Mouse (Mus musculus) CH12.LX (cell line): ENCODE data around the gene Gse1. TPM values are rescaled to one million over a fixed set of nuclear protein-coding genes. Genes with fewer than 3 reads are reported as not detected.
A peak's percentile ranks its signal among the peaks of the same experiment; 100 is the strongest.

ENCODE experiments used
- DNase-seq: peaks from one replicate; pipeline ENCODE4 v3.0.0-alpha.2; 2013; ENCODE audit errors: extremely low read depth
- H3K27ac ChIP-seq: 2 replicates; pipeline ENCODE4 v1.5.1; 2012; ENCODE audit warnings: low read depth, mild to moderate bottlenecking, control low read depth, moderate library complexity; ENCODE audit not compliant: insufficient read depth
- H3K27me3 ChIP-seq: replicated peaks from 2 replicates; pipeline ENCODE3; 2012; ENCODE audit warnings: inconsistent platforms
- H3K36me3 ChIP-seq, 2 experiments: replicated peaks in 1 of 2; 2 replicates each; pipeline versions ENCODE3 to v1.6.1; 2012; ENCODE audit warnings: inconsistent platforms in 1 of 2, low read length in 1 of 2, mild to moderate bottlenecking in 1 of 2, mixed read lengths in 1 of 2, moderate library complexity in 1 of 2; ENCODE audit not compliant: control insufficient read depth in 1 of 2, insufficient read depth in 1 of 2
- H3K4me1 ChIP-seq, 2 experiments: 2 replicates each; pipeline ENCODE4 v1.6.1; 2012; ENCODE audit warnings: inconsistent platforms in 1 of 2, moderate library complexity in 1 of 2; ENCODE audit not compliant: insufficient read depth in 2 of 2, control insufficient read depth in 1 of 2
- H3K4me2 ChIP-seq: 2 replicates; pipeline ENCODE4 v1.6.1; 2012; ENCODE audit warnings: low read depth, mild to moderate bottlenecking, control low read depth; ENCODE audit not compliant: poor library complexity, insufficient read depth, severe bottlenecking
- H3K4me3 ChIP-seq, 3 experiments: fragments of 150-350 bp in 1 of 3; sonication (generic) in 1 of 3; replicated peaks in 1 of 3; 2 replicates each; pipeline versions ENCODE3 to v1.5.1; 2011 to 2012; ENCODE audit warnings: low read depth in 2 of 3, low read length in 2 of 3, mild to moderate bottlenecking in 2 of 3, moderate library complexity in 2 of 3, control low read depth in 1 of 3, improper control_type of control experiment in 1 of 3, inconsistent platforms in 1 of 3, mixed read lengths in 1 of 3; ENCODE audit not compliant: poor library complexity in 1 of 3
- H3K79me2 ChIP-seq: replicated peaks from 2 replicates; pipeline ENCODE4 v1.6.1; 2012; ENCODE audit warnings: mild to moderate bottlenecking, moderate library complexity; ENCODE audit not compliant: control insufficient read depth, poor library complexity, insufficient read depth, severe bottlenecking; ENCODE audit errors: extremely low read depth
- H3K9ac ChIP-seq: 2 replicates; pipeline ENCODE4 v1.6.1; 2012; ENCODE audit warnings: low read depth, mild to moderate bottlenecking, control low read depth, moderate library complexity; ENCODE audit not compliant: insufficient read depth
- H3K9me3 ChIP-seq: replicated peaks from 2 replicates; pipeline ENCODE3; 2012; ENCODE audit warnings: low read length, inconsistent platforms, mixed read lengths
- BHLHE40 ChIP-seq: IDR thresholded peaks from 2 replicates; pipeline ENCODE4 v1.6.1; 2011; ENCODE audit warnings: mild to moderate bottlenecking, low read depth, low read length, improper control_type of control experiment
- CHD1 ChIP-seq: IDR thresholded peaks from 2 replicates; pipeline ENCODE4 v1.6.1; 2012; ENCODE audit warnings: low read depth, low read length, improper control_type of control experiment, inconsistent platforms
- CHD2 ChIP-seq: IDR thresholded peaks from 2 replicates; pipeline ENCODE4 v1.6.1; 2011; ENCODE audit warnings: low read length, improper control_type of control experiment
- CTCF ChIP-seq, 2 experiments: IDR thresholded peaks in 1 of 2; conservative IDR thresholded peaks in 1 of 2; 2 replicates each; pipeline ENCODE4 v1.5.1; 2011 to 2012; ENCODE audit warnings: low read depth in 2 of 2, low read length in 2 of 2, improper control_type of control experiment in 1 of 2, inconsistent platforms in 1 of 2, mild to moderate bottlenecking in 1 of 2, moderate library complexity in 1 of 2
- EP300 ChIP-seq: IDR thresholded peaks from 2 replicates; pipeline ENCODE4 v1.6.1; 2011; ENCODE audit warnings: low read length, improper control_type of control experiment
- ETS1 ChIP-seq: conservative IDR thresholded peaks from 2 replicates; pipeline ENCODE4 v1.6.1; 2012; ENCODE audit warnings: low read depth, mild to moderate bottlenecking, inconsistent platforms, low read length, improper control_type of control experiment, moderate library complexity
- IRF4 ChIP-seq: IDR thresholded peaks from 2 replicates; pipeline ENCODE4 v1.6.1; 2014; ENCODE audit warnings: low read depth, mild to moderate bottlenecking, inconsistent platforms, low read length, improper control_type of control experiment
- JUND ChIP-seq: conservative IDR thresholded peaks from 2 replicates; pipeline ENCODE4 v1.6.1; 2011; ENCODE audit warnings: low read depth, low read length, improper control_type of control experiment
- MAZ ChIP-seq: IDR thresholded peaks from 2 replicates; pipeline ENCODE4 v1.6.1; 2012; ENCODE audit warnings: low read depth, mild to moderate bottlenecking, inconsistent platforms, low read length, improper control_type of control experiment, moderate library complexity
- MEF2A ChIP-seq: IDR thresholded peaks from 2 replicates; pipeline ENCODE4 v1.6.1; 2014; ENCODE audit warnings: low read depth, mild to moderate bottlenecking, inconsistent platforms, low read length, improper control_type of control experiment, borderline replicate concordance
- NRF1 ChIP-seq: IDR thresholded peaks from 2 replicates; pipeline ENCODE4 v1.6.1; 2014; ENCODE audit warnings: low read depth, mild to moderate bottlenecking, inconsistent platforms, low read length, improper control_type of control experiment, moderate library complexity
- POLR2A ChIP-seq: IDR thresholded peaks from 2 replicates; pipeline ENCODE4 v1.6.1; 2011; ENCODE audit warnings: low read depth, mild to moderate bottlenecking, improper control_type of control experiment, low read length
- RAD21 ChIP-seq: IDR thresholded peaks from 2 replicates; pipeline ENCODE4 v1.6.1; 2011; ENCODE audit warnings: low read depth, mild to moderate bottlenecking, low read length, improper control_type of control experiment, moderate library complexity
- SIN3A ChIP-seq: IDR thresholded peaks from 2 replicates; pipeline ENCODE4 v1.6.1; 2012; ENCODE audit warnings: low read length, improper control_type of control experiment, inconsistent platforms
- TCF12 ChIP-seq: IDR thresholded peaks from 2 replicates; pipeline ENCODE4 v1.6.1; 2014; ENCODE audit warnings: low read depth, mild to moderate bottlenecking, inconsistent platforms, low read length, improper control_type of control experiment
- USF2 ChIP-seq: conservative IDR thresholded peaks from 2 replicates; pipeline ENCODE4 v1.6.1; 2011; ENCODE audit warnings: low read depth, low read length, improper control_type of control experiment
- ZC3H11A ChIP-seq: IDR thresholded peaks from 2 replicates; pipeline ENCODE4 v1.6.1; 2012; ENCODE audit warnings: low read depth, mild to moderate bottlenecking, inconsistent platforms, low read length, improper control_type of control experiment
- ZKSCAN1 ChIP-seq: IDR thresholded peaks from 2 replicates; pipeline ENCODE4 v1.6.1; 2012; ENCODE audit warnings: low read depth, inconsistent platforms, low read length, improper control_type of control experiment, borderline replicate concordance
- dilution Hi-C: fragments of 300-500 bp; cut with MboI; formaldehyde crosslinking; loops from 2 replicates; pipeline ENCODE4 v1.14.3; 2020; ENCODE audit warnings: low sequenced_read_pairs; ENCODE audit not compliant: extremely low pct_unique_long_range_greater_than_20kb, extremely low pct_ligation_motif_present
- in situ Hi-C: fragments of 300-500 bp; cut with MboI; formaldehyde crosslinking; loops from 3 replicates; pipeline ENCODE4 v1.14.3; 2019; ENCODE audit warnings: low sequenced_read_pairs, low pct_ligation_motif_present, low pct_unique_long_range_greater_than_20kb, mixed read lengths
- polyA plus RNA-seq: library from polyadenylated mRNA; unstranded; fragments of >175 nt; gene quantifications from 2 replicates; pipeline ENCODE4 v1.2.1, GENCODE M21; 2012; ENCODE audit warnings: low read depth; ENCODE audit not compliant: insufficient read length
- total RNA-seq, 2 experiments: library from RNA; depleted of rRNA; stranded (reverse); fragments of 300-350 nt in 1 of 2; fragments of >200 nt in 1 of 2; gene quantifications; 2 replicates each; pipeline ENCODE4 v1.2.3; 2012 to 2014

Gse1 gene
- total and polyA plus RNA-seq, 3 experiments: 1.3 to 9.8 (median 8.5) TPM

- dilution Hi-C loops: no loop called here
- Histone ChIP-seq H3K27me3 (no peaks in the 10 kb centered on the region), H3K36me3 (no peaks in the 10 kb centered on the region), H3K9me3 (no peaks in the 10 kb centered on the region), H3K27ac (no peak overlapping the region), H3K79me2 (no peaks in the 10 kb centered on the region), H3K4me1 (peaks cover 35 to 63% of the 10 kb centered on the region in 2 experiments), H3K4me3 (no peak overlapping the region), H3K4me2 (no peak overlapping the region), H3K9ac (no peak overlapping the region)
- in situ Hi-C loops: no loop called here
- no peak for TF ChIP-seq CTCF (conservative IDR thresholded peaks at IDR 0.05 in 1 of 2, IDR thresholded peaks at IDR 0.05 in 1 of 2; ENCODE audit: low read depth in 2 of 2, low read length in 2 of 2)
- no peak for TF ChIP-seq RAD21
- no peak for TF ChIP-seq USF2
- no peak for TF ChIP-seq IRF4
- TF ChIP-seq EP300: no peak
- no peak for TF ChIP-seq JUND
- TF ChIP-seq MAZ: no peak
- TF ChIP-seq ZC3H11A: no peak
- TF ChIP-seq SIN3A: no peak
- no peak for TF ChIP-seq MEF2A
- TF ChIP-seq CHD1: no peak
- TF ChIP-seq NRF1: no peak
- DNase-seq: no peak
These were observed 145.4 kb downstream of the Gse1 start for GRCm38 (mm10) chr8:120373621-120374020.

GRCm38 (mm10) chr8:120374070-120374469 lies 145.8 kb downstream of the Gse1 start:
- H3K79me2 ChIP-seq: no peaks in the 10 kb centered on the region
- H3K9me3 ChIP-seq: no peaks in the 10 kb centered on the region
- no peak overlapping the region for H3K4me2 ChIP-seq
- H3K36me3 ChIP-seq: no peaks in the 10 kb centered on the region
- H3K9ac ChIP-seq: no peak overlapping the region
- no peak overlapping the region for H3K27ac ChIP-seq
- DNase-seq: no peak
- in situ Hi-C loops: no loop called here
- no peaks in the 10 kb centered on the region for H3K27me3 ChIP-seq
- H3K4me3 ChIP-seq: no peak overlapping the region
- H3K4me1 ChIP-seq: peaks cover 33 to 62% of the 10 kb centered on the region in 2 experiments
- no peak for TF ChIP-seq CHD2
- TF ChIP-seq CHD1: no peak
- TF ChIP-seq POLR2A: no peak
- TF ChIP-seq ZKSCAN1: no peak
- TF ChIP-seq TCF12: 0 out of 2 replicates have a peak, but pooled peaks have one; percentile 17
- TF ChIP-seq BHLHE40: no peak
- no peak for TF ChIP-seq ETS1
- TF ChIP-seq, all 38 proteins: peak for 1
- dilution Hi-C loops: no loop called here
